Mouse (Mus musculus) forebrain, embryonic 15.5 days (tissue): ENCODE results near the gene Tcea2. TPM values are rescaled to one million over a fixed set of nuclear protein-coding genes. Genes with fewer than 3 reads are reported as not detected.

ENCODE experiments used
- ATAC-seq: fragments of 200-750 bp; cut with Nextera tagmentation; replicated peaks from 2 replicates; pipeline ENCODE4 v1.8.0; 2017; ENCODE audit warnings: mild to moderate bottlenecking, moderate TSS enrichment, moderate library complexity
- H3K27ac ChIP-seq: fragments of 300-500 bp; sonication (generic); replicated peaks from 2 replicates; pipeline ENCODE4 v1.5.1; 2015; ENCODE audit warnings: mild to moderate bottlenecking, inconsistent platforms
- H3K27me3 ChIP-seq: fragments of 300-500 bp; sonication (generic); 2 replicates; pipeline ENCODE4 v1.6.1; 2015; ENCODE audit warnings: inconsistent platforms
- H3K36me3 ChIP-seq: fragments of 300-500 bp; sonication (generic); 2 replicates; pipeline ENCODE4 v1.6.1; 2015; ENCODE audit warnings: mild to moderate bottlenecking, inconsistent platforms
- H3K4me1 ChIP-seq: fragments of 300-500 bp; sonication (generic); 2 replicates; pipeline ENCODE4 v1.6.1; 2015; ENCODE audit warnings: inconsistent platforms
- H3K4me2 ChIP-seq: fragments of 300-500 bp; sonication (generic); replicated peaks from 2 replicates; pipeline ENCODE4 v1.6.1; 2015; ENCODE audit warnings: mild to moderate bottlenecking, inconsistent platforms
- H3K4me3 ChIP-seq: fragments of 300-500 bp; sonication (generic); 2 replicates; pipeline ENCODE4 v1.5.1; 2015; ENCODE audit warnings: mild to moderate bottlenecking, inconsistent platforms
- H3K9ac ChIP-seq: fragments of 300-500 bp; sonication (generic); replicated peaks from 2 replicates; pipeline ENCODE4 v1.6.1; 2015; ENCODE audit warnings: mild to moderate bottlenecking, inconsistent platforms
- H3K9me3 ChIP-seq: fragments of 300-500 bp; sonication (generic); 2 replicates; pipeline ENCODE4 v1.6.1; 2016; ENCODE audit warnings: inconsistent platforms
- WGBS: fragments of 180-500 bp; shearing (Covaris S2); methylation state at CpG from one replicate; pipeline ENCODE4 v1.1.7; 2015; ENCODE audit warnings: mixed read lengths; 5-methylcytosine and 5-hydroxymethylcytosine counted together
- polyA plus RNA-seq: library from polyadenylated mRNA; unstranded; fragments of >200 nt; fragmentation: Nextera tagmentation; extraction: Ambion mirVana; gene quantifications from 2 replicates; pipeline ENCODE4 v1.2.1, GENCODE M21; 2015

The Tcea2 gene
- polyA plus RNA-seq, 1 experiment from 2014 or later: 44.8 TPM

DNA sequence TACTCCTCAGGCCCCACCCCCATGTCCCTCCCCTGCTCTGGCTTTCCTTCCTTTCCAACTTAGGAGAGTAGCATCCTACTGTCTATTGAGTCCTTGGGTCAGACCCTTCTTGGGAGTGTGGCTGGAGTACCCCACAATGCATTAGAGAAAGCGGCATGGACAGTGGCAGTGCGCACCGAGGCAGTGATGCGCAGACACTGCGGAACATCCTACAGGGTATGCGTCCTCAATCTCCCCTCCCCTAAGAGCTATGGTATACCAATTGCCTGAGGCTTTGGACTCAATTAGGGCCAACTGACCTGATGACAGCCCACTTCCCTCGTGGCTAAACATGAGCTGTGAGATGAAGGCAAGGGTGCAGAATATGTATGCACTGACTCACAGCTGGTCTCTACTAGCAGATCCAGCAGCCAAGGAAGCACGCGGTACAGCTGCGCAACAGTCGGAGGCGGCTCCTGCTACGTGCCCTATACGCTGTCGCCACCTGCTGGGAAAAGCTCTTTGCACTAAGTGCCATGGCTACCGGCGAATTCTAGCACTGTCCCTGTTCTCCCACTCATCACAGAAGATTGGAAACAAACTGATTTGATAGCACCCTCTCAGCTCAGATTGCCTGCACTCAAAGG lies 21.1 kb upstream of the Tcea2 start:
- 37% methylated on average over 17 of the region's 17 CpGs for WGBS
- Histone ChIP-seq H3K27me3 (no peaks in the 10 kb centered on the region), H3K4me1 (peaks cover 4% of the 10 kb centered on the region), H3K4me2 (no peak overlapping the region), H3K36me3 (peaks cover 33% of the 10 kb centered on the region), H3K9ac (no peak overlapping the region), H3K9me3 (no peaks in the 10 kb centered on the region), H3K27ac (no peak overlapping the region), H3K4me3 (no peak overlapping the region)
- ATAC-seq: peak; percentile 63; the same call in 1 of the 2 replicates

DNA sequence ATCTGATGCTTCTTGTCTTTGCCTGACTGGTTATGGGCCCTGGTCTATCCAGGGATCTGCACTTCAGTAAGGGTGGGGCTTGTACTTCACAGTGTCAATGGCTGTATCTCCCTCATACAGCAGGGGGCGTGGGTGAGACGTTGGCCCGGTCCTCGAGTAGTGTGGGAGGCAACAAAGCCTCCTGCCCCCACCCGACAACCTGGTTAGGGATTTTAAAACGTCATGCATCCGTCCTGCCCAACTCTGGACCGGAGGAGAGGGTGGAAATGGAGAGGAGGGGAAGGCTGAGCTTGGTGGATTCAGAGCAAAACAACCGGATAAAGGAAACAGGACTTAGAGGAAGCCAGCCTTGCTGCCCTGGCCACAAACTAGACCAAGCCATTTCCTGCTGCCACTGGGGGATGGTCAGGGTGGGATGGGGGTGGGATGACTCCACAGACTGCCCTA lies 20.5 kb upstream of the Tcea2 start:
- H3K9ac ChIP-seq: no peak overlapping the region
- WGBS: 9% methylated on average over 9 of the region's 9 CpGs
- no peaks in the 10 kb centered on the region for H3K27me3 ChIP-seq
- ATAC-seq: peak; percentile 86
- no peaks in the 10 kb centered on the region for H3K9me3 ChIP-seq
- peaks cover 4% of the 10 kb centered on the region for H3K4me1 ChIP-seq
- H3K4me3 ChIP-seq: no peak overlapping the region
- H3K4me2 ChIP-seq: no peak overlapping the region
- peaks cover 29% of the 10 kb centered on the region for H3K36me3 ChIP-seq
- no peak overlapping the region for H3K27ac ChIP-seq

DNA sequence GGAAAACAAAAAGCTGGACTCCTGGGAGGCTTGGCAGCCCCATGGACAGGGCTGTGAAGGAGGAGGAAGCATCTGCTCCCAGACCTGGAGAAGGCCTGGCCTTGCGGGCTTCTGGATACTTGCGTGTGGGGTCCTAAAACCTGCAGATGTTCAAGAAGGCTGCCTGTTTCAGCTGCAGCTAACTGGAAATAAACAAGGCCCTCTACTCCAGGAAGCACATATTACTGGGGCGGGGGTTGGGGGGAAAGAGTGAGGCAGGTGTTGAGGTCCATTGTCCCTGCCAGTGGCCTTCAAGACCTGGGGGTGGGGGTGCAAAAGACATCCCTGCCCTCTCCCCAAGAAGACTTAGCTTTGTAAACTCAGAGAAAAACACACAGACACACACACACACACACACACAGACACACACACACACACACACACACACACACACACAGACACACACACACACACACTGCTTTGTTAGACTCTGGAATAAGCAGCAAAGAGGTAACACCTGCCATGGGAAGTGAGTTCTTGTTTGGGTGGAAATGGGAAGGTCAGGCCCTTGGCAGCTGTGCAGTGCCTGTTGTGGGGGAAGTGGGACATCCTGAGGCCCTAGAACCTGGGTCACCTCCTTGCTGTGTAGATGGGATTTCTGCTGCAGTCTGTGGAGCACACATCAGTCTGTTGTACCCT lies 17.4 kb upstream of the Tcea2 start:
- Histone ChIP-seq H3K4me2 (no peak overlapping the region), H3K27me3 (no peaks in the 10 kb centered on the region), H3K27ac (no peak overlapping the region), H3K4me3 (no peak overlapping the region), H3K4me1 (peaks cover 4% of the 10 kb centered on the region), H3K9me3 (no peaks in the 10 kb centered on the region), H3K9ac (no peak overlapping the region), H3K36me3 (no peaks in the 10 kb centered on the region)
- 84% methylated on average over 3 of the region's 3 CpGs for WGBS
- no peak for ATAC-seq

DNA sequence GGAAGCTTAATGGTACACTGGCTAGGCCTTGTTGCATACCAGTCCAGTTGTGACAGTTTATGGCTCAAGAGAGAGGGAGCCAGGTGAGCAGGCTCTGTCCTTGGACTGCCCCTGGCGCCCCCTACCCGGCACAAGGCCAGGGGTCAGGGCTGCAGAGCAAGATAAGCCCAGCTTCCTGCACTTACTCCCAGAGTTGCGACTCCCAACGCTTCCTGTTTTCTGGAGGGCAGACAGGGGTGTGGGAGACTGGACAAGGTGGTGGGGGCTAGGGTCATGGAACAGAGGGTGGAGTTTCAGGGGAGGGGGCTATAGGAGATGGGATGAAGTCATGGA lies 16.8 kb upstream of the Tcea2 start:
- H3K36me3 ChIP-seq: no peaks in the 10 kb centered on the region
- WGBS: 29% methylated on average over 4 of the region's 4 CpGs
- ATAC-seq: no peak
- H3K27ac ChIP-seq: no peak overlapping the region
- H3K9ac ChIP-seq: no peak overlapping the region
- H3K9me3 ChIP-seq: no peaks in the 10 kb centered on the region
- H3K4me2 ChIP-seq: no peak overlapping the region
- no peak overlapping the region for H3K4me3 ChIP-seq
- peaks cover 2% of the 10 kb centered on the region; the same call in 1 of the 2 replicates for H3K27me3 ChIP-seq
- H3K4me1 ChIP-seq: peaks cover 4% of the 10 kb centered on the region

DNA sequence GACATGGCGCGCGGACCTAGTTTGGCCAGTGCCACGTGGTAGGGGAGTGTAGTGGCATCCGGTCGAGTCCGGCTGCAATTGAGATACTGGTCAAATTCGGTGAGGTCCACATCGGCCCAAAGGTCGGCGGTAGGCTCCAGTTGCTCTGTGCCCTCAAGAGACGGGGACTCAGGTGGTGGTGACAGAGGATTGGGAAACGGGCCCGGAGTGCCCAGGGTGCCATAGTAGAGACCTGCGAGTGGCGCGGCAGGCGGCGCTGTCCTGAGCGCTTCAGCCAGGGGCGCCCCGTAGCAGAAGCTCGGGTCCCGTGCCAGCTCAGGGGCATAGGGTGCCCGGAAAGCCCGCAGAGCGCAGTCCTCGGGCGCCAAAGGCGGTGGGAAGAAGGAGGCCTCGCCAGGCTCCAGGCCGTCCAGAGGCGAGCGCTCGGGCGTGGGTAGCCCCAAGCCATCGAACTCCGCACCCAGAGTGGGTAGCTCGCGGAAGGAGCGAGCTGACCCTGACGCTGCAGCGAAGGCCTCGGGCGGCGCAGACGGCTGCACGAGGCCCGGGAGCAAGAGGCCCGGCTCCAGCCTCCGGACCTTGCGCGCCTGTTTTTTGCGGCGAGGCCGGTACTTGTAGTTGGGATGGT lies 9.7 kb upstream of the Tcea2 start:
- Histone ChIP-seq H3K9me3 (no peaks in the 10 kb centered on the region), H3K27ac (no peak overlapping the region), H3K4me3 (peak overlapping the region; percentile 43), H3K36me3 (no peaks in the 10 kb centered on the region), H3K4me1 (peaks cover 20% of the 10 kb centered on the region), H3K27me3 (peaks cover 64% of the 10 kb centered on the region), H3K9ac (no peak overlapping the region), H3K4me2 (peak overlapping the region; percentile 58)
- ATAC-seq: no peak
- 3% methylated on average over 55 of the region's 56 CpGs for WGBS

DNA sequence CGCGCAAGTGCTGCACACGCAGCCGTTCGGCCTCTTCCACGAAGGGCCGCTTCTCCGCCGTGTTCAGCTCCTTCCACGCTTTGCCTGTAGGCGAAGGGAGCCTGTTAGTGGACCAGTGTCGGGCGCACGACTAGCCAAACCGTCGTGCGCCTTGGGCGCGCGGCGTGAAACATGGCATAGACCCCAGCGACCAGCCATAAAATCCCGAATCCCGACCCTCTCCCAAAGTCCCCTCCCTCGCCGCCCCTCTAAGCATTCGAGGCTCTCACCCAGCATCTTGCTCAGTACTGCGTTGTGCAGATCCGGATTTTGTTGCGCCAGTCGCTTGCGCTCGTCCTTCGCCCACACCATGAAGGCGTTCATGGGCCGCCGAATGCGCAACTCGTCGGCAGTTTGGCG lies 9.2 kb upstream of the Tcea2 start:
- ATAC-seq: no peak
- H3K4me3 ChIP-seq: peak overlapping the region; percentile 43
- WGBS: 1% methylated on average over 41 of the region's 41 CpGs
- H3K36me3 ChIP-seq: no peaks in the 10 kb centered on the region
- H3K4me2 ChIP-seq: peak overlapping the region; percentile 58
- H3K4me1 ChIP-seq: peaks cover 25% of the 10 kb centered on the region
- no peaks in the 10 kb centered on the region for H3K9me3 ChIP-seq
- H3K27me3 ChIP-seq: peaks cover 64% of the 10 kb centered on the region
- peak overlapping the region; percentile 27; the same call in 1 of the 2 replicates for H3K9ac ChIP-seq
- no peak overlapping the region for H3K27ac ChIP-seq

DNA sequence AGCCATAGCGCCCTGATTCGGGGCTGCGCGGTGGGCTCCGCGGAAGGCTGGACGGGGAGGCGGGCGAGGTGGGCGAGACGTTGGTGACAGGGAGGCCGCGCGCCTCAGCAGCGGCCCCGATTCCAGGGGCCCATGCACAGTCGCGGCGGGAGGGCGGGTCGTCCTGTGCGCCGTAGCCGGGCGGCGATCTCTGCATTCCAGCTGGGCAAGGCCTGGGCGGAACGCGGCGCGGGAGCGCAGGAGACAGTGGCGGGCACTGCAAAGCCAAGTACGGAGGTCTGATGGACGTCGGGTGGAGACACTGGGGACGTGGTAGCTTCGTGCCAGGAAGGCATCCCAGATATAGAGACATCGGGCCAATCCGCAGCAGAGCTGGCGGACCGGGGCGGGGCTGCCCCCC lies 8.8 kb upstream of the Tcea2 start, which contains the start of gene Sox18:
Sox18 (minus strand) TSS at position 315 of the 400 bp plus-strand sequence.
- peaks cover 64% of the 10 kb centered on the region for H3K27me3 ChIP-seq
- H3K9me3 ChIP-seq: no peaks in the 10 kb centered on the region
- peaks cover 25% of the 10 kb centered on the region for H3K4me1 ChIP-seq
- H3K36me3 ChIP-seq: no peaks in the 10 kb centered on the region
- ATAC-seq: 0 out of 2 replicates have a peak, but pooled peaks have one; percentile 38
- peak within 1 kb of the TSS; percentile 43 for H3K4me3 ChIP-seq
- under 1% methylated on average over 42 of the region's 43 CpGs for WGBS
- peak within 1 kb of the TSS; percentile 58 for H3K4me2 ChIP-seq
- H3K9ac ChIP-seq: peak within 1 kb of the TSS; percentile 27
- no peak within 1 kb of the TSS for H3K27ac ChIP-seq

DNA sequence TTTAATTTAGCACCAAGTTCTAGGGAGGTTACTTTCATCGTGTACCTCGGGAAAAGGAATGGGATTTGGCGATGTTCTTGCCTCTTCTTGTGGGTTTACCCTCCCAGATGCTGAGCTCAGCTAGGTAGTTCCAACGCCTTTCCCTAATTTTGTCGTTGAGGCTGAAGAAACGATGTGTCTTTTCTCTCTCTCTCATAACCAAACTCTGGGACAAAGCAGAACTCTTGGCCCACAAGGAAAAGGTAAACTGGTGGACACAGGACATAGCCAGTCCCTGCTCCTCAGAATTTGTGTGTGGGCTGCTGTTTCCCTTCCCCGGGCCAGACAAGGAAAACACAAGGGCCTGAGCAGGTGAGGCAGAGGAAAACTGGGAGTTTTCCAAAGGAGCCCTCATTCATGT lies 8.1 kb upstream of the Tcea2 start:
- Histone ChIP-seq H3K27ac (no peak overlapping the region), H3K4me2 (no peak overlapping the region), H3K36me3 (no peaks in the 10 kb centered on the region), H3K9ac (no peak overlapping the region), H3K4me3 (no peak overlapping the region), H3K27me3 (peaks cover 64% of the 10 kb centered on the region), H3K4me1 (peaks cover 25% of the 10 kb centered on the region), H3K9me3 (no peaks in the 10 kb centered on the region)
- ATAC-seq: no peak
- WGBS: 20% methylated on average over 7 of the region's 7 CpGs

DNA sequence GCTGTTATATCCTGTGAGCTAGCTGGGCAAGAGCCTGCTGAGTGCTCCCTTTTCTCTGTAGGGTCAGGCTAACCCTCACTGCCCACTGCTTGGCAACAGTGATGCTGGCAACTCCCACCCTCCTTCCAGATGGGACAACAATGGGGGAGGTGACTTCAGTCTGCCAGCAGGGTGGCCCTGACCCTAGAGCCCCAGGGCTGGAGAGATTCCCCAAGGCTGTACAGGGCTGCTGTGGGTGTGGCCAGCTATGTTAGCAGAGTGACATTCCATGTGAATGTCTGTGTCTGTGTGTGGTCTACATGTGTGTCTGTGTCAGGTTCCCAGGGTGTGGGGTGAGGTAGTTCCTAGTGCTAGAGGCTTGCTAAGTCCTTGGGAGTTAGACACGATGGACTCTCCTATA lies 6.6 kb upstream of the Tcea2 start:
- Histone ChIP-seq H3K4me1 (peaks cover 25% of the 10 kb centered on the region), H3K36me3 (no peaks in the 10 kb centered on the region), H3K27ac (no peak overlapping the region), H3K4me3 (no peak overlapping the region), H3K27me3 (peaks cover 60% of the 10 kb centered on the region), H3K9me3 (no peaks in the 10 kb centered on the region), H3K9ac (no peak overlapping the region), H3K4me2 (no peak overlapping the region)
- no peak for ATAC-seq
- 58% methylated on average over 1 of the region's 1 CpGs for WGBS

DNA sequence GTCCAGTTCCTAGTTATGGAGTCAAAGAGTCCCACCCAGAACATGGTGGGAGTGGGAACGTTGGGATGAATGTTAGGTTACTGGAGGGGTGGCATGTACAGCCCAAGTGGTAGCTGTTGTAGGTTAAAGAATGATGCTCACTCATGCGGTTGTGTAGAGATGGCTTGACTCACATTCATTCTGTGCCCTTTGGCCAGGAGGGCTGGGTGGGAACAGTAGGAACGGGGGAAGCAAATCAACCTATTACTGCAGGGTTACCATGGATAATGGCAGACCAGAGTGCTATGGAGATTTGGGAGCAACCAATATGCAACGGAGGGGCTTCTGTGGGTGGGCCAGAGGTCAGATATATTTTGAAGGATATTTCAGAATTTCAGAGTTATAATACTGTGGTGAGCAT lies 5.2 kb upstream of the Tcea2 start:
- Histone ChIP-seq H3K9ac (no peak overlapping the region), H3K27me3 (peaks cover 46% of the 10 kb centered on the region), H3K27ac (no peak overlapping the region), H3K4me1 (peaks cover 31% of the 10 kb centered on the region), H3K4me3 (no peak overlapping the region), H3K4me2 (no peak overlapping the region), H3K36me3 (no peaks in the 10 kb centered on the region), H3K9me3 (no peaks in the 10 kb centered on the region)
- WGBS: 75% methylated on average over 4 of the region's 4 CpGs
- no peak for ATAC-seq

DNA sequence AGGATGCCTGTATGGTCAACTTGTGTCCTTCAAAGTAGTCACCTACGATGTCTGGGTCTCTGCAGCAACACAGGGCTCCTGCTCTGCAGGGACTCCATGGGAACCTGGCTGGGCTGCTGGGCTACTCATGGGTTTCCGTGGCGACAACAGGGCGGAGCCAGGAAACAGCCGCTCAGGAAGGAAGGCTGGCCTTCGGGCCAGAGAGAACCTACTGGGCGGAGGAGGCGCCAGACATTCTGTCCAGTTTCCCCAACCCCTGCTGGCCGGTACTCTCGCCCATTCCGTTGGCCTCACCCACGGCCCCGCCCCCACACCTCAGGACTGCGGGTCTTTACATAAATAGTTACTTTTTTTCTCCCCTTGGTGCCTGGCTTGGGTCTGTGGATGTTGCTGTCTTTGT lies 4.7 kb upstream of the Tcea2 start:
- Histone ChIP-seq H3K4me1 (peaks cover 27% of the 10 kb centered on the region), H3K4me2 (peak overlapping the region; percentile 27), H3K27ac (peak overlapping the region; percentile 17; the same call in 1 of the 2 replicates), H3K36me3 (no peaks in the 10 kb centered on the region), H3K4me3 (no peak overlapping the region), H3K9me3 (no peaks in the 10 kb centered on the region), H3K27me3 (peaks cover 40% of the 10 kb centered on the region), H3K9ac (no peak overlapping the region)
- ATAC-seq: no peak
- WGBS: 6% methylated on average over 14 of the region's 14 CpGs

DNA sequence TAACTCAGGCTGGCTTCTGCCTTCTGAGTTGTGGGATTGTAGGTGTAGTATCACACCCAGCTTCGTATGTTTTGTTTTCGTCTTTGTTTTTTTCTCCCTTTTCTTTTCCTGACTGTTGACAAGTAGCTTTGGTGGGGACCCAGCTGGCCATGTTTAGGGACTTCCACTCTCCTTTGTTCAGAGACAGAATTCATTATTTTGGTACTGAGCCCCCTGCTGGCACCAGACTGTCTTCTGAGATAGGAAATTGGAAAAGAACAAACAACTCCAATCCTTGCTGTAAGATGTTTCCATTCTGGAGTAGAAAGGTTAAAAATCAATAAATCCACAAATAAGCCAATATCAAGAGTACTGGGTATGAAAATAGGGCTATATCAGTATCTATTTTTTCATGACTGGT lies 3.7 kb upstream of the Tcea2 start:
- H3K27me3 ChIP-seq: peaks cover 31% of the 10 kb centered on the region
- no peak overlapping the region for H3K4me3 ChIP-seq
- no peak for ATAC-seq
- 27% methylated on average over 2 of the region's 2 CpGs for WGBS
- H3K36me3 ChIP-seq: no peaks in the 10 kb centered on the region
- H3K9ac ChIP-seq: no peak overlapping the region
- H3K27ac ChIP-seq: peak overlapping the region; percentile 17; the same call in 1 of the 2 replicates
- peaks cover 27% of the 10 kb centered on the region for H3K4me1 ChIP-seq
- H3K9me3 ChIP-seq: no peaks in the 10 kb centered on the region
- H3K4me2 ChIP-seq: no peak overlapping the region
